Comparison of ENCODE assay signal across 8 mouse cellular contexts in genomic region chr5:30774601-30775371, GRCm38 (mm10). TPM values are rescaled to one million over a fixed set of nuclear protein-coding genes. Genes with fewer than 3 reads are reported as not detected.
DNase-seq lines count a peak whose midpoint lies in the region; ATAC-seq lines count a peak whose summit lies in the region.

No protein-coding gene starts in this region.

- peak; percentile 99 for ATAC-seq in frontal cortex, adult (ENCODE audit: low TSS enrichment)
- ATAC-seq in lung, embryonic 16.5 days (ENCODE audit: low read depth), result peak; percentile 89

- WGBS in hindbrain, embryonic 10.5 days, result 12% methylated on average over 20 of the region's 20 CpGs
- WGBS in lung, embryonic 16.5 days, result 9% methylated on average over 20 of the region's 20 CpGs

- H3K27ac ChIP-seq in hindbrain, embryonic 10.5 days, result peak overlapping the region; percentile 72
- no peak overlapping the region for H3K27ac ChIP-seq in lung, embryonic 16.5 days (ENCODE audit: low read length)

- H3K4me3 ChIP-seq in hindbrain, embryonic 10.5 days, result peak overlapping the region; percentile 40
- peak overlapping the region; percentile 35 for H3K4me3 ChIP-seq in lung, embryonic 16.5 days (ENCODE audit: low read length)

- peaks cover 8% of the 10 kb centered on the region; the same call in 1 of the 2 replicates for H3K27me3 ChIP-seq in hindbrain, embryonic 10.5 days (ENCODE audit: insufficient read depth, poor library complexity, severe bottlenecking)
- H3K27me3 ChIP-seq in lung, embryonic 16.5 days (ENCODE audit: control insufficient read depth, insufficient read depth, low read depth, low read length), result peaks cover 3% of the 10 kb centered on the region; the same call in 1 of the 2 replicates

- peak; percentile 86 for DNase-seq in MN1 (ENCODE audit: low spot score)
- DNase-seq in cerebellum, adult 9-10 months, result peak; percentile 95
- DNase-seq in hindbrain, embryonic 10.5 days (ENCODE audit: low spot score), result peak; percentile 82
- peak; percentile 95 for DNase-seq in layer of hippocampus, adult 9-11 months
- DNase-seq in ovary, postnatal 10 days (ENCODE audit: low spot score), result peak; percentile 54
- peak; percentile 84 for DNase-seq in thymus, postnatal 14 days

- H3K4me2 ChIP-seq in lung, embryonic 16.5 days (ENCODE audit: low read depth, low read length), result peak overlapping the region; percentile 72

- peaks cover 21% of the 10 kb centered on the region for H3K4me1 ChIP-seq in hindbrain, embryonic 10.5 days (replicated peaks)
- H3K4me1 ChIP-seq in lung, embryonic 16.5 days (replicated peaks; ENCODE audit: control insufficient read depth, insufficient read depth, low read length), result peaks cover 8% of the 10 kb centered on the region

- H3K9me3 ChIP-seq in hindbrain, embryonic 10.5 days, result no peaks in the 10 kb centered on the region
- H3K9me3 ChIP-seq in lung, embryonic 16.5 days (ENCODE audit: control insufficient read depth, low read length), result no peaks in the 10 kb centered on the region

- H3K9ac ChIP-seq in lung, embryonic 16.5 days (ENCODE audit: low read length), result peak overlapping the region; percentile 55; the same call in 1 of the 2 replicates

- H3K36me3 ChIP-seq in hindbrain, embryonic 10.5 days, result peaks cover 44% of the 10 kb centered on the region
- H3K36me3 ChIP-seq in lung, embryonic 16.5 days (ENCODE audit: control insufficient read depth, insufficient read depth, low read length), result no peaks in the 10 kb centered on the region

RNA-seq across cellular contexts. Expression of gene Mapre3, which starts 39.7 kb away (rescaled TPM):
- polyA plus RNA-seq in hindbrain, embryonic 10.5 days (2016; fragmentation: Nextera tagmentation; extraction: Ambion mirVana), result 21.1 and 41.8 TPM in 2 replicates
- 22.4 and 25.4 TPM in 2 replicates for polyA plus RNA-seq in lung, embryonic 16.5 days (2015; fragmentation: Nextera tagmentation; extraction: Ambion mirVana)
